Mouse (Mus musculus) hindbrain, embryonic 12.5 days (tissue): ENCODE measurements around the gene Xxylt1. TPM values are rescaled to one million over a fixed set of nuclear protein-coding genes. Genes with fewer than 3 reads are reported as not detected.

Source experiments
- ATAC-seq: fragments of 200-750 bp; cut with Nextera tagmentation; 2 replicates; pipeline ENCODE4 v1.8.0; 2017; ENCODE audit warnings: moderate TSS enrichment; ENCODE audit not compliant: low FRiP score
- H3K27ac ChIP-seq: fragments of 300-500 bp; sonication (generic); 2 replicates; pipeline ENCODE4 v1.5.1; 2016; ENCODE audit warnings: mild to moderate bottlenecking
- H3K27me3 ChIP-seq: fragments of 300-500 bp; sonication (generic); 2 replicates; pipeline ENCODE4 v1.6.1; 2016; ENCODE audit warnings: mild to moderate bottlenecking
- H3K36me3 ChIP-seq: fragments of 300-500 bp; sonication (generic); 2 replicates; pipeline ENCODE4 v1.6.1; 2016; ENCODE audit warnings: mild to moderate bottlenecking
- H3K4me1 ChIP-seq: fragments of 300-500 bp; sonication (generic); 2 replicates; pipeline ENCODE4 v1.6.1; 2016
- H3K4me2 ChIP-seq: fragments of 300-500 bp; sonication (generic); replicated peaks from 2 replicates; pipeline ENCODE4 v1.6.1; 2016; ENCODE audit warnings: mild to moderate bottlenecking
- H3K4me3 ChIP-seq: fragments of 300-500 bp; sonication (generic); 2 replicates; pipeline ENCODE4 v1.5.1; 2016; ENCODE audit warnings: mild to moderate bottlenecking
- H3K9ac ChIP-seq: fragments of 300-500 bp; sonication (generic); 2 replicates; pipeline ENCODE4 v1.6.1; 2016; ENCODE audit warnings: mild to moderate bottlenecking, moderate library complexity
- H3K9me3 ChIP-seq: fragments of 300-500 bp; sonication (generic); replicated peaks from 2 replicates; pipeline ENCODE4 v1.6.1; 2016; ENCODE audit warnings: mild to moderate bottlenecking
- whole genome bisulfite sequencing: fragments of 180-500 bp; shearing (Covaris S2); methylation state at CpG from one replicate; pipeline ENCODE4 v1.1.7; 2016; 5-methylcytosine and 5-hydroxymethylcytosine counted together
- polyA plus RNA-seq: library from polyadenylated mRNA; unstranded; fragments of >200 nt; fragmentation: Nextera tagmentation; extraction: Ambion mirVana; gene quantifications from 2 replicates; pipeline ENCODE4 v1.2.1, GENCODE M21; 2016

Gene Xxylt1
- polyA plus RNA-seq, 1 experiment from 2014 or later = 17.9 TPM

DNA sequence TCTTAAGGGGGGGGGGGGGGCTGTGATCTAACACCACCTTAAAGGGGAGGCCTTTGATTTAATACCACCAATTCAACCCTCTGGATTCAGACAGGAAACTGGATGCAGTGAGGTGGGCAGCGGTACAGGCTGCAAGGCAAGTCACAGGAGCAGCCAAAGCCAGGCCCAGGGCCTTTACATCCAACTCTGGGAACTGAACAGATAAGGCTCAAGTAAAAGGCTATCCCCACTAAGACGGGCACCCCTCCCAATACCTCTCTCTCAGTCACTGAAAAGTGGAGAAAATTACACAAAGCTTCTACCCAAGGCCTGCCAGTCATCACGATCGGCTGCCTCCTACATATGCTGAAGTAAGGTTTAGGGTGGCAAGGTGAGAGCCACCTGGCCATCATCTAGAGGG lies 21.5 kb downstream of the Xxylt1 start:
- 91% methylated on average over 4 of the region's 4 CpGs for WGBS
- no peak overlapping the region for H3K9ac ChIP-seq

DNA sequence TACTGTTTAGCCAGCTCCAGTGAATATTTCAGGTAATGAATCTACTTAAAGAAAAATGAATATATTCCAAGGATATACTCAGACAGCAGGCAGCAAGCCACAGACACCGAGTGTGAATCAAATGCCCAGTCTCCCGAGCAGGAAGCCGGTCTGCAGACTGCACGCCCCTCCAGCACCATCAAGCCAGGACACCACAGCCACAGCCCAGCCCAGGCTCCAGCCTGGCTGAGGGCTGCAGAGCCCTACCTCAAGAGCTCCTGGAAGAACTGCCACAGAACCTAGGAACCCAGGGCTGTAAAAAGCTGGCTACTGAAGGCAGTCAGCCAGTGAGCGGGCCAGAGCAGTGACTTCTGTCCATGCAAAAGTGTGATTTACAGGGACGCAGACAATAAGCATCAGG lies 28.4 kb downstream of the Xxylt1 start:
- Histone ChIP-seq H3K9me3 (no peaks in the 10 kb centered on the region), H3K9ac (no peak overlapping the region), H3K4me1 (0 out of 2 replicates have a peak, but pooled peaks cover 3% of the 10 kb centered on the region), H3K27me3 (no peaks in the 10 kb centered on the region), H3K4me3 (no peak overlapping the region), H3K36me3 (no peaks in the 10 kb centered on the region), H3K27ac (no peak overlapping the region), H3K4me2 (no peak overlapping the region)
- no peak for ATAC-seq
- WGBS = 77% methylated on average over 6 of the region's 6 CpGs

More for the DNA sequence above, 21.5 kb downstream of the Xxylt1 start:
- Histone ChIP-seq H3K4me2 (no peak overlapping the region), H3K4me3 (no peak overlapping the region), H3K27ac (no peak overlapping the region), H3K36me3 (no peaks in the 10 kb centered on the region), H3K27me3 (no peaks in the 10 kb centered on the region), H3K9me3 (no peaks in the 10 kb centered on the region), H3K4me1 (peaks cover 21% of the 10 kb centered on the region)
- no peak for ATAC-seq

DNA sequence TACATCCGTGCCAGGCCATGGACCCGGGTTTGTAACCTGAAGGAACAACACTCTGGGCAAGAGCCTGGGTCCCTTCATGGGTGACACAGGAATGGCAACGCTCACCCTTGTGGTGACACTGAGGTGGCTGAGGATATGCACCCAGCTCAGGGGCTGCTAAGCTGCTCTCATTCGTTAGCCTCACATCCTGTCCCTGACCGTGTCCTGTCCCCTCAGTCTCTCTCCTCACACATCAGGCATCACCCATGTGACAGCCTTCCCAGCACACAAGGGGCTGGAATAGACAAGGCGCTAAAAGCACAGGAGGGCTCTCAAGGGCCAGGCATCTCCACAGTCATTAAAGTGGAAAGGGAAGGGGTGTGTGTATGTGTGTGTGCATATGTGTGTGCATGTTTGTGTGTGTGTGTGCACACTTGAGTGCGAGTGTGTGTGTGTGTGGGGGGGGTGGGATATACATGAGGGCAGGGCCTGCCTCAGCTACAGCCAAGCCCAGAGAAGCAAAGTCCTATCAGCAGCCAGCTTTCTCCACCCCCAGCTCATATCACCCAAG lies 29.0 kb downstream of the Xxylt1 start:
- no peak overlapping the region for H3K4me3 ChIP-seq
- no peaks in the 10 kb centered on the region for H3K9me3 ChIP-seq
- no peak for ATAC-seq
- H3K27ac ChIP-seq = no peak overlapping the region
- no peak overlapping the region for H3K9ac ChIP-seq
- H3K4me2 ChIP-seq = no peak overlapping the region
- 0 out of 2 replicates have a peak, but pooled peaks cover 5% of the 10 kb centered on the region for H3K4me1 ChIP-seq
- no peaks in the 10 kb centered on the region for H3K36me3 ChIP-seq
- WGBS = 77% methylated on average over 7 of the region's 7 CpGs
- no peaks in the 10 kb centered on the region for H3K27me3 ChIP-seq

DNA sequence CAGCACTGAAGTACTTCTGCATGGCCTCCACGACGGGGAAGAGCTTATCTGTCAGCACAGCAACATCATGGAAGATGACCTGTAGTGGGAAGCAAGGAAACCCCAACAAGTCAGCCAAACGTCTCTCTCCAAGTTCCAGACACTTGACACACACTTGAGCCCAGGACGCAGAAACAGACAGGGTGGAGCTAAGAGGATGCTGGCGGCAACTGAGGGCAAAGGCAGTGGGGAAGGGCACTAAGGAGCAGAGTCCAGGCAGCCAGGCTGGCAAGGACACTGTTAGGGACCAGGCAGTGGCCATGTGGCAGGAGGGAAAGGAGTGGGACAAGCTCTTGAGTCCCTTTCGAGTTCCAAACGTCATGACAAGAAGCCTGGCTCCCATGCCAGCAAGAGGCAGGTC lies 30.5 kb downstream of the Xxylt1 start:
- Histone ChIP-seq H3K9ac (no peak overlapping the region), H3K4me3 (no peak overlapping the region), H3K27me3 (no peaks in the 10 kb centered on the region), H3K27ac (no peak overlapping the region), H3K36me3 (no peaks in the 10 kb centered on the region), H3K4me1 (peaks cover 12% of the 10 kb centered on the region; the same call in 1 of the 2 replicates), H3K9me3 (no peaks in the 10 kb centered on the region), H3K4me2 (no peak overlapping the region)
- WGBS = 88% methylated on average over 7 of the region's 7 CpGs
- ATAC-seq = no peak

DNA sequence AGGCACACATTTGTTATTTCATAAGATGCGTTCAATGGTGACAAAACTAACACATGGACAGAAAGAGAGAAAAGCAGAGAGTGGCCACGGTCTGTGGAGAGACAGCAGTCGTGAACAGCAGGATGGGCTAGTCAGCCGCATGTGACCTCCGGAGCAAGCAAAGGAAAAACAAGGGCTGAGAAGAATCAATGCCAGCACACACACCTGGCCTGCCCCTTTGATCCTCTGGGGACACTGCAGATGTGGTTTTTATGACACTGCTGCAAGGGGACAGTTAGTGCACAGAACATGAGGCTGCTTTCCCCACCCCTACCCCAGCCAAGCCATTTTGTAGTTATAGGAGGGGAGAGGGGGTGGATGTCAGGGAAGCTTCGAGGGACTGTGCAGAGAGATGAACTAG lies 33.0 kb downstream of the Xxylt1 start:
- H3K4me3 ChIP-seq = no peak overlapping the region
- H3K27ac ChIP-seq = no peak overlapping the region
- H3K9ac ChIP-seq = no peak overlapping the region
- no peak overlapping the region for H3K4me2 ChIP-seq
- ATAC-seq = no peak
- H3K9me3 ChIP-seq = no peaks in the 10 kb centered on the region
- no peaks in the 10 kb centered on the region for H3K36me3 ChIP-seq
- H3K27me3 ChIP-seq = no peaks in the 10 kb centered on the region
- peaks cover 12% of the 10 kb centered on the region; the same call in 1 of the 2 replicates for H3K4me1 ChIP-seq
- WGBS = 82% methylated on average over 6 of the region's 6 CpGs

DNA sequence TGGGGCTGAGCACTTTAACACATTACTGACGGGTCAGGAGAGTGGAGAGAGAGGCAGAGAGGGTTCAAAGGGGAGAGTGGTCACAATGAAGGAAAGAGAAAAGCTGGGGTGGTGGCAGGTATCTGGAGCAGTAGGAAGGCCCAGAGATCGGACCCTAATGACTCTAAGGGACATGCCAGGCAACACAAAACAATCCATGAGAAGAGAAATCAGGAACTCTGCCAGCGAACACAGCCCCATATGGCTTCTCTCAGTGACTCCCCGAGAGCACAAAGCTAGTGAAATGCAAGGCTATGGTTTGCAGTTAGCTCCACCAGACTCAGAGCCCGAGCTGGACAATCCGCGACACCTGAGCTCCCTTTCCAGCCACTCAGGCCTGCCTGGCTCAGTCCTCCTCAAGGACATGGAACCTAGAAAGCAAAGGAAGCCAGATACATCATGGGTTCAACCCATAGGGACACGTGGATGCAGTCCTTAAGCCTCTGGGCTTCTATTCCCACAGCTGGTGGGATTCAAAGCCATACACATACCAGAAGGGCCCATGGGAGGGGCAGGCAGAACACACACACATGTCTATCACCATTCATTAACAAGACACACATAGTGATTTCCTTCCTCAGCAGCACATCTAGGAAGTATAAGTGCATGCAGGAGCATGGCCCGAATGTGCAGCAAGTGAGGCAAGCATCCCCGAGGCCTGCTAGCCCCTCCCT lies 33.9 kb downstream of the Xxylt1 start:
- no peak overlapping the region for H3K27ac ChIP-seq
- no peaks in the 10 kb centered on the region for H3K27me3 ChIP-seq
- ATAC-seq = no peak
- WGBS = 80% methylated on average over 10 of the region's 10 CpGs
- H3K9me3 ChIP-seq = no peaks in the 10 kb centered on the region
- peaks cover 12% of the 10 kb centered on the region; the same call in 1 of the 2 replicates for H3K4me1 ChIP-seq
- H3K36me3 ChIP-seq = no peaks in the 10 kb centered on the region
- H3K9ac ChIP-seq = no peak overlapping the region
- H3K4me2 ChIP-seq = no peak overlapping the region
- H3K4me3 ChIP-seq = no peak overlapping the region

DNA sequence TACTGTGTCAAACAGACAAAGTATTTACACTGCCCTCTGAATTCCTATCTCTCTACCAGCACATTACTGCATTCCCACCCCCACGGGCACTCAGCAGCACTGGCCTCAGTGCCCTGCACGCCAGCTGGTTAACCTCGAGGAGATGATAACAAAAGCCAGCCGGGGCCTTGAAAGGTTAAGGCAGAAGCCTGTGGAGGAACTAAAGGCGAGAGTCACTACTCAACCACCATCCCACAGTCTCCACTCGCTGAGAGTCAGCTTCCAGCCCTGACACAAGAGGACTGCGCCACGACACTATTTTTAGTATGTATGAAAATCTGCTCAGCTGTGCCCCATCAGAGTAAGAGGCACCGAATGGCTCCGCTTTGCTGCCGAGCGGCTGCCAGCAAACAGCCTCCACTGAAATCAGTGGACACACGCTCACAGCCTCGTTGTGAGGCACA lies 35.0 kb downstream of the Xxylt1 start:
- no peaks in the 10 kb centered on the region for H3K9me3 ChIP-seq
- ATAC-seq = no peak
- no peaks in the 10 kb centered on the region for H3K36me3 ChIP-seq
- H3K9ac ChIP-seq = no peak overlapping the region
- peaks cover 12% of the 10 kb centered on the region; the same call in 1 of the 2 replicates for H3K4me1 ChIP-seq
- WGBS = 68% methylated on average over 14 of the region's 14 CpGs
- H3K27ac ChIP-seq = no peak overlapping the region
- no peak overlapping the region for H3K4me3 ChIP-seq
- H3K4me2 ChIP-seq = no peak overlapping the region
- H3K27me3 ChIP-seq = no peaks in the 10 kb centered on the region

DNA sequence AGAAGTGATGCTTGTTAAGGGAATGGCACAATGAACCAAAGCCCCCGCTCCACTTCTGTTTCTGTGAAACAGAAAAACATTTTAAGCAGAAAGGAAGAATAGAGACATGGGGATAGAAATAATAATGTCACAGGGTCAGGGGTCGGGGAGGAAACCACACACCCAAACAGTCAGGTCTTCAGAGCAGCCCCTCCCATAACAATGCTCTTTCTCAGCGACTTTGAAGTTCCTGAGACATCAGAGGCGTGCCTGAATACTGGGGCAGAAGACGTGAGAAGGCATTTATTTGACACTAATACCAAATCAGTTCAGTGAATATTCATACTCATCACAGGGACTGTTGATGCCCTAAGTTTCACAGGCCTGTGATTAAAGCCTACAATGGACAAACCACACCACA lies 36.0 kb downstream of the Xxylt1 start:
- H3K27me3 ChIP-seq = no peaks in the 10 kb centered on the region
- H3K9ac ChIP-seq = no peak overlapping the region
- H3K27ac ChIP-seq = no peak overlapping the region
- no peaks in the 10 kb centered on the region for H3K36me3 ChIP-seq
- no peak overlapping the region for H3K4me2 ChIP-seq
- no peaks in the 10 kb centered on the region for H3K9me3 ChIP-seq
- H3K4me3 ChIP-seq = no peak overlapping the region
- 58% methylated on average over 5 of the region's 5 CpGs for WGBS
- H3K4me1 ChIP-seq = peaks cover 12% of the 10 kb centered on the region; the same call in 1 of the 2 replicates
- no peak for ATAC-seq

DNA sequence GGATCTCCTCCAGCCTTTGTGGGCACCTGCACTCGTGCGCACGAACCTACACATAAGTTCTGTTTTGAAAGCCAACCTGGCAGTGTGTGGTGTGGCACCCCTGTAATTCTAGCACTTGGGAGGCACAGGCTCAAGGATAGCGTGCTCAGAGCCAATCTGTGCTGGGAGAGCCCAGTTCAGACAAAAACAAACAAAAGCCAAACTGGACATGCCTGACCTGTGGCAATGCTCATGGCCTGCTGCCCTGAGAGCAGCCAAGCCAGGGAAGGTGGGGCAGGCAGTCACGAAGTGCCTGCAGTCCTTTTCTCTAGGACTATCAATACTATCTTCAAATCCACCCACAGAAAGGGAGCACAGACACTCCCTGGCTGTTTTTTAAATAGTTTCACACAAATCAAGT lies 38.1 kb downstream of the Xxylt1 start:
- H3K36me3 ChIP-seq = no peaks in the 10 kb centered on the region
- H3K9ac ChIP-seq = no peak overlapping the region
- no peaks in the 10 kb centered on the region for H3K9me3 ChIP-seq
- peaks cover 12% of the 10 kb centered on the region; the same call in 1 of the 2 replicates for H3K4me1 ChIP-seq
- H3K27ac ChIP-seq = no peak overlapping the region
- no peak for ATAC-seq
- no peak overlapping the region for H3K4me2 ChIP-seq
- 91% methylated on average over 5 of the region's 5 CpGs for WGBS
- H3K27me3 ChIP-seq = no peaks in the 10 kb centered on the region
- no peak overlapping the region for H3K4me3 ChIP-seq

DNA sequence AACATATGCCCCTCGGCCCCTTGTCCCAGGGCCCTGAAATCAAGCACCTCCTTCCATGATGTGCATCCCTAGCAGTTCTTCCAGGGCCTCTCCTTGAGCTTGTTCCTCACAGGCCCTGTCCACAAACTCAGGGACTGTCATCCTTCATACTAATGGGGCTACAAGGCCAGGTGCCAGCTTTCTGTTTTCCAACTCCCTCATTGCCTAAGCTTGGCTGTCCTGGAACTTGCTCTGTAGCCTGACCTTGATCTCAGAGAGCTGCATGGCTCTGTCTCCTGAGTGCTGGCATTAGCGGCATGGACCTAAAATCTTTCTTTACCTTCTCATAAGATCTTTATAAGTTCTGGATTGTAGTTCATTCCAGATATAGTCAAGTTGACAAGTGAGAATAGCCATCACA lies 39.7 kb downstream of the Xxylt1 start:
- H3K9me3 ChIP-seq = no peaks in the 10 kb centered on the region
- H3K27me3 ChIP-seq = no peaks in the 10 kb centered on the region
- H3K4me3 ChIP-seq = no peak overlapping the region
- no peak overlapping the region for H3K27ac ChIP-seq
- H3K4me1 ChIP-seq = peaks cover 9% of the 10 kb centered on the region; the same call in 1 of the 2 replicates
- H3K36me3 ChIP-seq = no peaks in the 10 kb centered on the region
- ATAC-seq = no peak
- H3K4me2 ChIP-seq = no peak overlapping the region
- WGBS = 97% methylated on average over 2 of the region's 2 CpGs
- no peak overlapping the region for H3K9ac ChIP-seq

DNA sequence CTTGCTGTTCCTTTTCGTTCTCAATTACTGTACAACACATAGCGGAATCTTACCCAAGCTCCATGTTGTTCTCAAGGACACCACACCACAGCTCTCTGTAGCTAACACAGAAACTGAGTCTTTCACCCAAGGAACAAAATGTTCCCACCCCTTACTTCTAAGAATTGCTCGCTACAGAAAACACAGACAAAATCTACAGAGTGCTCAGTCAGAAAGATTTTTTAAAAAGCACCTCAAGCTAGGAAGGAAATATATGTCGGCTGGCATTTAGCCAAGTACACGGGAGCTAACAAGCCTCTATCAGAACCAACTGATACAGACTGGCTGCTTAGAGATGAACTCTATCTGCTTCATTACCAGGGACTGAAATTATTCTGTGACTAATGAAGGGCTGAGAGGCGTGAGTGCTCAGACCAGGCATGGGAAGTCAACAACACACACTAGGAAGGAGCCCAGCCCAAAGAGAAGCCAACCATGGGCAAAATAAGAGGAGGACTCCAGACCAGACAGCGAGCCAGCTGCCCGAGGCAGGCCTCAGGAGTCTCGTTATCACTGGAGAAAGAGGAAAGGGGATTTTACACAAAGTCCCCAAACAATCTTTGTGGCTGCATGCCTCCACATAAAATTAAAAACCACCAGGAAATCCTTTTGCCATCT lies 41.3 kb downstream of the Xxylt1 start:
- no peak overlapping the region for H3K9ac ChIP-seq
- ATAC-seq = no peak
- H3K4me3 ChIP-seq = no peak overlapping the region
- H3K27ac ChIP-seq = no peak overlapping the region
- H3K27me3 ChIP-seq = no peaks in the 10 kb centered on the region
- 77% methylated on average over 9 of the region's 9 CpGs for WGBS
- 0 out of 2 replicates have a peak, but pooled peaks cover 3% of the 10 kb centered on the region for H3K4me1 ChIP-seq
- no peaks in the 10 kb centered on the region for H3K9me3 ChIP-seq
- no peaks in the 10 kb centered on the region for H3K36me3 ChIP-seq
- H3K4me2 ChIP-seq = no peak overlapping the region

DNA sequence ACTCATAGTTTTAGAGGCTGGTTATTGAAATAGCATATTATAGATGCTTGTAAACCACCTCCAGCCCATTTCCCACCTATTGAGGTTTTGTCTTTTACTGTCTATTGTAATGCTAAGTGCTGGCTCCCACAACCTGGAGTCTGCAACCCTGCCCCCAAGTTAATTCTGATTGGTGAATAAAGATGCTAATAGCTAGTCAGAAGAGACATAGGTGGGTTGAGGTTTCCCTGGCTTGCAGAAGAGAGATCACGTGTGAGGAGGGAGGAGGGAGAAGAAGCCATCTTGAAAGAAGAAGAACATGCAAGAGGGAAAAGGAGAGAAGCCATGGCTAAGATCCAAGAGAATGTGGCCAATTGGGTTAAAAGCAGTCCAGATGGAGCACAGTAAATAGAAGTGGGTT lies 43.8 kb downstream of the Xxylt1 start:
- 74% methylated on average over 1 of the region's 1 CpGs for WGBS
- no peaks in the 10 kb centered on the region for H3K27me3 ChIP-seq
- H3K36me3 ChIP-seq = no peaks in the 10 kb centered on the region
- ATAC-seq = no peak
- H3K4me2 ChIP-seq = no peak overlapping the region
- H3K9ac ChIP-seq = no peak overlapping the region
- H3K4me3 ChIP-seq = no peak overlapping the region
- H3K9me3 ChIP-seq = no peaks in the 10 kb centered on the region
- H3K4me1 ChIP-seq = peaks cover 10% of the 10 kb centered on the region; the same call in 1 of the 2 replicates
- H3K27ac ChIP-seq = no peak overlapping the region
